Mouse (Mus musculus) hindbrain, embryonic 16.5 days (tissue): ENCODE results near the gene Ttc30b. TPM values are rescaled to one million over a fixed set of nuclear protein-coding genes. Genes with fewer than 3 reads are reported as not detected.

ENCODE experiments used
- ATAC-seq: fragments of 200-750 bp; cut with Nextera tagmentation; 2 replicates; pipeline ENCODE4 v1.8.0; 2017; ENCODE audit warnings: moderate TSS enrichment, moderate library complexity
- H3K27ac ChIP-seq: fragments of 300-500 bp; sonication (generic); 2 replicates; pipeline ENCODE4 v1.5.1; 2014; ENCODE audit warnings: low read depth, mild to moderate bottlenecking, control low read depth, low read length, moderate library complexity
- H3K27me3 ChIP-seq: fragments of 300-500 bp; sonication (generic); replicated peaks from 2 replicates; pipeline ENCODE4 v1.6.1; 2014; ENCODE audit warnings: low read length; ENCODE audit not compliant: control insufficient read depth, insufficient read depth
- H3K36me3 ChIP-seq: fragments of 300-500 bp; sonication (generic); 2 replicates; pipeline ENCODE4 v1.6.1; 2014; ENCODE audit warnings: mild to moderate bottlenecking, low read length, moderate library complexity, mixed read lengths; ENCODE audit not compliant: control insufficient read depth, insufficient read depth
- H3K4me1 ChIP-seq: fragments of 300-500 bp; sonication (generic); 2 replicates; pipeline ENCODE4 v1.6.1; 2014; ENCODE audit warnings: low read depth, low read length; ENCODE audit not compliant: control insufficient read depth, insufficient read depth
- H3K4me2 ChIP-seq: fragments of 300-500 bp; sonication (generic); 2 replicates; pipeline ENCODE4 v1.6.1; 2014; ENCODE audit warnings: mild to moderate bottlenecking, low read length, control low read depth, moderate library complexity
- H3K4me3 ChIP-seq: fragments of 300-500 bp; sonication (generic); 2 replicates; pipeline ENCODE4 v1.5.1; 2014; ENCODE audit warnings: mild to moderate bottlenecking, low read length, control low read depth, moderate library complexity
- H3K9ac ChIP-seq: fragments of 300-500 bp; sonication (generic); 2 replicates; pipeline ENCODE4 v1.6.1; 2014; ENCODE audit warnings: low read depth, mild to moderate bottlenecking, control low read depth, low read length, moderate library complexity
- H3K9me3 ChIP-seq: fragments of 300-500 bp; sonication (generic); 2 replicates; pipeline ENCODE4 v1.6.1; 2014; ENCODE audit warnings: mild to moderate bottlenecking, low read length, moderate library complexity; ENCODE audit not compliant: control insufficient read depth
- WGBS: fragments of 180-500 bp; shearing (Covaris S2); extraction: QIAGEN DNeasy Blood & Tissue Kit; methylation state at CpG from one replicate; pipeline ENCODE4 v1.1.7; 2014; 5-methylcytosine and 5-hydroxymethylcytosine counted together
- polyA plus RNA-seq: library from polyadenylated mRNA; unstranded; fragments of >200 nt; fragmentation: Nextera tagmentation; extraction: Ambion mirVana; gene quantifications from 2 replicates; pipeline ENCODE4 v1.2.1, GENCODE M21; 2015

Gene Ttc30b
- polyA plus RNA-seq, 1 experiment from 2014 or later: 23.0 TPM

- Histone ChIP-seq H3K4me3 (no peak overlapping the region), H3K9me3 (no peaks in the 10 kb centered on the region), H3K9ac (no peak overlapping the region), H3K27ac (no peak overlapping the region), H3K4me2 (no peak overlapping the region), H3K4me1 (no peaks in the 10 kb centered on the region), H3K36me3 (no peaks in the 10 kb centered on the region), H3K27me3 (no peaks in the 10 kb centered on the region)
- 84% methylated on average over 6 of the region's 6 CpGs for WGBS
- no peak for ATAC-seq
These were observed 8.5 kb downstream of the Ttc30b start for GRCm38 (mm10) chr2:75929786-75930444.

GRCm38 (mm10) chr2:75929141-75929540 is 9.2 kb downstream of the Ttc30b start:
- 84% methylated on average over 2 of the region's 2 CpGs for WGBS
- H3K9me3 ChIP-seq: no peaks in the 10 kb centered on the region
- H3K27me3 ChIP-seq: no peaks in the 10 kb centered on the region
- no peak overlapping the region for H3K9ac ChIP-seq
- no peak overlapping the region for H3K27ac ChIP-seq
- no peaks in the 10 kb centered on the region for H3K36me3 ChIP-seq
- no peak overlapping the region for H3K4me2 ChIP-seq
- ATAC-seq: no peak
- no peak overlapping the region for H3K4me3 ChIP-seq
- no peaks in the 10 kb centered on the region for H3K4me1 ChIP-seq

GRCm38 (mm10) chr2:75928011-75928410 is 10.4 kb downstream of the Ttc30b start:
- Histone ChIP-seq H3K4me2 (no peak overlapping the region), H3K9me3 (no peaks in the 10 kb centered on the region), H3K4me3 (no peak overlapping the region), H3K4me1 (no peaks in the 10 kb centered on the region), H3K36me3 (no peaks in the 10 kb centered on the region), H3K9ac (no peak overlapping the region), H3K27me3 (no peaks in the 10 kb centered on the region), H3K27ac (no peak overlapping the region)
- 89% methylated on average over 3 of the region's 3 CpGs for WGBS
- ATAC-seq: no peak

- no peaks in the 10 kb centered on the region for H3K36me3 ChIP-seq
- H3K4me3 ChIP-seq: no peak overlapping the region
- no peaks in the 10 kb centered on the region for H3K9me3 ChIP-seq
- no peak overlapping the region for H3K4me2 ChIP-seq
- 66% methylated on average over 5 of the region's 5 CpGs for WGBS
- no peaks in the 10 kb centered on the region for H3K27me3 ChIP-seq
- no peaks in the 10 kb centered on the region for H3K4me1 ChIP-seq
- no peak overlapping the region for H3K27ac ChIP-seq
- ATAC-seq: no peak
- H3K9ac ChIP-seq: no peak overlapping the region
These were observed 12.3 kb downstream of the Ttc30b start for GRCm38 (mm10) chr2:75926061-75926460.

- no peak overlapping the region for H3K9ac ChIP-seq
- no peaks in the 10 kb centered on the region for H3K27me3 ChIP-seq
- no peaks in the 10 kb centered on the region for H3K36me3 ChIP-seq
- no peaks in the 10 kb centered on the region for H3K9me3 ChIP-seq
- H3K4me3 ChIP-seq: no peak overlapping the region
- H3K4me1 ChIP-seq: no peaks in the 10 kb centered on the region
- ATAC-seq: 0 out of 2 replicates have a peak, but pooled peaks have one; percentile 17
- H3K4me2 ChIP-seq: no peak overlapping the region
- WGBS: 59% methylated on average over 4 of the region's 4 CpGs
- H3K27ac ChIP-seq: no peak overlapping the region
These were observed 14.5 kb downstream of the Ttc30b start for GRCm38 (mm10) chr2:75923807-75924340.

- Histone ChIP-seq H3K4me2 (no peak overlapping the region), H3K27ac (no peak overlapping the region), H3K4me3 (no peak overlapping the region), H3K4me1 (no peaks in the 10 kb centered on the region), H3K27me3 (no peaks in the 10 kb centered on the region), H3K9me3 (no peaks in the 10 kb centered on the region), H3K36me3 (peaks cover 3% of the 10 kb centered on the region; the same call in 1 of the 2 replicates), H3K9ac (no peak overlapping the region)
- ATAC-seq: no peak
- 94% methylated on average over 3 of the region's 3 CpGs for WGBS
These were observed 23.3 kb downstream of the Ttc30b start for GRCm38 (mm10) chr2:75915040-75915439.

- H3K4me1 ChIP-seq: no peaks in the 10 kb centered on the region
- no peak overlapping the region for H3K27ac ChIP-seq
- H3K27me3 ChIP-seq: no peaks in the 10 kb centered on the region
- H3K4me3 ChIP-seq: no peak overlapping the region
- 84% methylated on average over 1 of the region's 1 CpGs for WGBS
- ATAC-seq: no peak
- no peaks in the 10 kb centered on the region for H3K9me3 ChIP-seq
- no peak overlapping the region for H3K4me2 ChIP-seq
- H3K36me3 ChIP-seq: peaks cover 6% of the 10 kb centered on the region; the same call in 1 of the 2 replicates
- H3K9ac ChIP-seq: no peak overlapping the region
These were observed 31.2 kb downstream of the Ttc30b start for GRCm38 (mm10) chr2:75907142-75907541.

GRCm38 (mm10) chr2:75901869-75902268 is 36.5 kb downstream of the Ttc30b start:
- no peak overlapping the region for H3K4me2 ChIP-seq
- no peaks in the 10 kb centered on the region for H3K9me3 ChIP-seq
- no peak overlapping the region for H3K9ac ChIP-seq
- ATAC-seq: no peak
- 94% methylated on average over 9 of the region's 9 CpGs for WGBS
- H3K36me3 ChIP-seq: 0 out of 2 replicates have a peak, but pooled peaks cover 3% of the 10 kb centered on the region
- H3K27me3 ChIP-seq: no peaks in the 10 kb centered on the region
- no peaks in the 10 kb centered on the region for H3K4me1 ChIP-seq
- no peak overlapping the region for H3K4me3 ChIP-seq
- H3K27ac ChIP-seq: no peak overlapping the region

GRCm38 (mm10) chr2:75900281-75900680 is 38.1 kb downstream of the Ttc30b start:
- Histone ChIP-seq H3K4me3 (no peak overlapping the region), H3K9me3 (no peaks in the 10 kb centered on the region), H3K4me2 (no peak overlapping the region), H3K9ac (no peak overlapping the region), H3K27ac (no peak overlapping the region), H3K4me1 (no peaks in the 10 kb centered on the region), H3K36me3 (0 out of 2 replicates have a peak, but pooled peaks cover 3% of the 10 kb centered on the region), H3K27me3 (no peaks in the 10 kb centered on the region)
- 87% methylated on average over 1 of the region's 1 CpGs for WGBS
- ATAC-seq: no peak
